Mouse (Mus musculus) cerebellum, adult 2 months (tissue): ENCODE results near the gene Trim13.

Experiments
- CTCF ChIP-seq: fragments of 200-500 bp; IDR thresholded peaks from 2 replicates; pipeline ENCODE4 v1.5.1; 2011; ENCODE audit warnings: low read depth, mild to moderate bottlenecking, control low read depth, low read length, moderate library complexity, borderline replicate concordance; ENCODE audit not compliant: insufficient read depth
- POLR2A ChIP-seq: fragments of 200-500 bp; IDR thresholded peaks from 2 replicates; pipeline ENCODE4 v1.6.1; 2011; ENCODE audit warnings: low read length, control low read depth, borderline replicate concordance; ENCODE audit not compliant: insufficient read depth

- TF ChIP-seq POLR2A (no peak), CTCF (no peak)
Observed at GRCm38 (mm10) chr14:61607157-61607556, 9.1 kb downstream of the Trim13 start, which contains the start of gene Kcnrg.
